Mouse (Mus musculus) thymus, postnatal 0 days (tissue): ENCODE results near the gene Vmo1. TPM values are rescaled to one million over a fixed set of nuclear protein-coding genes. Genes with fewer than 3 reads are reported as not detected.
"Not testable (repeated sequence)": the region's sequence is repeated elsewhere in the genome, so short reads cannot be mapped to it uniquely, and the experiment has no call there.

Source experiments
- DNase-seq: peaks from one replicate; pipeline ENCODE4 v3.0.0-alpha.2; 2015; ENCODE audit warnings: low spot score
- polyA plus RNA-seq: library from polyadenylated mRNA; unstranded; fragments of >200 nt; fragmentation: Nextera tagmentation; extraction: Ambion mirVana; gene quantifications from 2 replicates; pipeline ENCODE4 v1.2.1, GENCODE M21; 2015

The Vmo1 gene
- polyA plus RNA-seq, 1 experiment from 2014 or later: 11.6 TPM

DNA sequence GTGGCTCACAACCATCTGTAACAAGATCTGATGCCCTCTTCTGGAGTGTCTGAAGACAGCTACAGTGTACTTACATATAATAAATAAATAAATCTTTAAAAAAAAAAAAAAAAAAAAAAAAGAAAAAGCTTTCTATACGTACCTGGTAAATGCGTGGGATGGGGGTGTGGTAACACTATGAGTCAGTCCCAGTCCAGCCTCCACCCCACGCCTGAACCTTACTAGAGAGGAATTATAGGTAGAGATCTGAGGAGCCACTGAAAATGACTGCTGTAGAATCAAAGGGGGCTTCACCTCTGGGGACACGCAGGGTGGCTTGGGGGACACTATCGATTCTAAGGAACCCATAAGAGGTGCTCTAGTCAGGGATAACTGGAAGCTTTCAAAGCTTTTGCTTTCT is 41.1 kb downstream of the Vmo1 start:
- DNase-seq: not testable (repeated sequence)

DNA sequence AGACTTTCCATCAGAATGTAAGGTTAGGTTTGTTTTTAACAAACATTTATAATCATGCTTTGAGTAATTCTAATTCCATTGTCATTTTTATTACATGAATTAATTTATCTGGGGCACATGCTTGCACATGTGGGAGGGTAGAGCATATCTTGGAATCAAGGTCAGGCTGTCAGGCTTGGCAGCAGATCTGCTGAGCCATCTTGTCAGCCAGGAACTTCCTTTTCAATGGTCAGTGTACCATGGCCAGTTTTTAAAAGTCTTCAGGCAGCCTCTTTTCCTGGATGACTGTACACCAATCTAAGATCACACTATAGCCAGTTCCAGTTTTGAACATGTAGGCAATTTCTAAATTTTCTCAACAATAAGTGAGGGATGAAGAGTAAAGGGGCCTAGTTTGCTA is 41.7 kb downstream of the Vmo1 start:
- DNase-seq: no peak

DNA sequence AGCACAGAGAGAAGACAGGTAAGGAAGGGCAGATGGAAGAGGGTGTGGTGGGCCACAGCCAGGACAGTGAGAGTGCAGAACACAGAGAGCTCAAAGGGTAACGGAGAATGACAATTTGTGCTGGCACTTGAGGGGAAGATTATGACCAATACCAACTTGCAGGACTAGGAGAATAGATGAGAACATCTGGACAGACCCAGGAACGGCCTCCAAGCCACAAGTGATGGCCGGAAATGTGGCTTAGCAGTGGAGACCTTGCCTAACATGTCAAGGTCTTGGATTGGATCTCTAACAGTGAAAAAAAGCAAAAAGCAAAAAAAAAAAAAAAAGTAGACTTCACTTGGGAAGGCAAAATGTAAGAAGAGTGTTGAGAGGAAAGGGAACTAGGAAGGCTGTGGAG is 44.7 kb downstream of the Vmo1 start:
- no peak for DNase-seq

DNA sequence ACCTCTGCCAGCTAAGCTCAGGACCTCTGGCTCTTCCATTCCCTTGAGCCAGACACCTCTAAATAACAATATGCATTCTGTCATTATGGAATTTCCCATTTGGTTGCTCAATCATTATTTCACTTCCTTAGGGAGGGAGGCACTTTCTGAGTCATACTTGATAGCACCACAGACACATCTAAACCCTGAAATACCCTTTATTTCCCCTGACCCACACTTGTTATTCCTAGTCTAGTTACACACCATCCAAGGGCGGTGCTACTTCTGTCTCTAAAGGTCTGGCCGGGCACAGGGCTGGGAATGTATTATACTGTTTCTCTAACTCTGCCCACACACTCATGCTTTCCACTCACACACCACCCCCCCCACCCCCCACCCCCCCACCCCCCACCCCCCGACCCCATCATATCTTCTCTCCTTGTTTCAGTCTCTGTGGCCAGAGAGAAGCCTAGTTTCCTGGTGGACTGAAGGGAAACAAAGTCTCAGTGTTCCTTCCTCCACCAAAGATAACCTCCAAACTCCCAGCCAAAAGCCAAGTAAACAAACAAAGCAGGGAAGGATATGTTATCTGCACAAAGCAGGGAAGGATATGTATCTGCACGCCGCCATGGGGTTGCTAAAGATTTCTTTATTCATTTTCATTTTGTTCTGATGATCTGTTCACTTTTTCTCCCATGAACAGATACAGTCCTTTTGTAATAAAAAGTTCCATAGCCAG is 46.4 kb downstream of the Vmo1 start:
- no peak for DNase-seq

DNA sequence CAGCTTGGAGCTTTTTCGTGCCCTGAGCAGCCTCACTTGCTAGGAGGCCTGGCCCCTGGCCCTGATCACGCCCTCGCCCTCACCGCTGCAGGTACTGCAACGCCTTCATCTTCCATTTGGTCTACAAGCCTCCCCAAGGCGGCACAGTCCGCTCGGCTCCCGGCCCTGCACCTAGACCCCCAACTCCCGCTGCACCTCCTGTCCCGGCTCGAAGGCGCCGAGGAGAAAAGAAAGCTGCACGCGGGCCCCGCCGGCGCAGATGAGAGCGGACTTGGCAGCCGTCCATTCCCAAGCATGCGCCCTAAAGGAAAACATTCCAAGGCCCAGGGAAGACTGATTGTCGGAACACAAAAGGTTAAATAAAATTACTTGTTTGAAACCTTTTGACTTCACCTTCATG is 48.6 kb downstream of the Vmo1 start:
- no peak for DNase-seq

DNA sequence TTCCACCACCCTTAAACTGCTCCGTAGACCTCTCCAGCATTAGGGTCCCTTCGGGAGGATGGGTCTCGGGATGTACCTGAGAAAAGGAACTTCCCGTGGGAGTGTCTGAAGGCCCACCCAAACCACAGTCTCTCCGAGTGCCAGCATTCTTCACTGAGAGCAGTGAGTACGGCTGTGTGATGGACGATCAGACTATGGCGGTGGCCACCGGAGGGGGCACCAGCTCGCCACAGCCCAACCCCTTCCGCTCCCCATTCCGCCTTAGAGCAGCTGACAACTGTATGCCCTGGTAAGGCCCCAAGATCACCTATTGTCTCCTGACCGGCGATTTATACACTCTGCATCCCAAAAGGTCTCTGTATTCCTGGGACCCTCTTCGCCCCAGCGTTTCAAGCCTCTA is 49.2 kb downstream of the Vmo1 start:
- DNase-seq: no peak

DNA sequence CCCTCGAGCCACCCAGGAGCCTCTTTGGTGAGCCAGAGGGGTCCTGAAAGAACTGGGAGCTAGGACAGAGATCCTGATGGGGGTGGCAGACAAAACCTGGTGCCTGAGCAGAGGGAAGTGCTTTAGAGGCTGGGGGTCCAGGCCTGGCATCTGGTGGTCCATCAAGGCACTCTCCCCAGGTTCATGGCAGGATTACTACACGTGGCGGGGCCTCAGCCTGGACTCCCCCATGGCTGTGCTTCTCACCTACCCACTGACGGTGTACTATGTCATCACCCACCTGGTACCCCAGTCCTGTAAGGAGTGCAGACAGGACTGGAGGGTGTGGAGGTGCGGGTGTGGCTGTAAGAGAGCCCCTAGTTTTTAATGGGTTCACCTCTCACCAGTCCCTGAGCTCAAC is 50.4 kb downstream of the Vmo1 start:
- no peak for DNase-seq

Other genes starting within 250 kb of the Vmo1 start
- 30.8 and 37.8 TPM in 2 replicates for gene Alox12e, start 192.0 kb downstream of the Vmo1 start, polyA plus RNA-seq
- gene Alox15, start 162.6 kb downstream of the Vmo1 start, polyA plus RNA-seq: 5.2 and 5.9 TPM in 2 replicates
- gene Pelp1, start 104.6 kb downstream of the Vmo1 start, polyA plus RNA-seq: 17.0 and 18.4 TPM in 2 replicates
- 38.8 and 38.9 TPM in 2 replicates for gene Arrb2, start 82.0 kb downstream of the Vmo1 start, polyA plus RNA-seq
- 47.5 and 47.6 TPM in 2 replicates for gene Med11, start 62.7 kb downstream of the Vmo1 start, polyA plus RNA-seq
- 4.8 and 5.1 TPM in 2 replicates for gene Zmynd15, start 55.2 kb downstream of the Vmo1 start, polyA plus RNA-seq
- 34.2 and 35.1 TPM in 2 replicates for gene Cxcl16, start 54.6 kb downstream of the Vmo1 start, polyA plus RNA-seq
- gene Tm4sf5, start 9.4 kb downstream of the Vmo1 start, polyA plus RNA-seq: 8.9 and 9.3 TPM in 2 replicates
- 0.31 TPM in 1 of 2 replicates, not detected in the other for gene Gltpd2, start 4.6 kb upstream of the Vmo1 start, polyA plus RNA-seq
- 741 and 749 TPM in 2 replicates for gene Psmb6, start 10.8 kb upstream of the Vmo1 start, polyA plus RNA-seq
- not detected in 2 replicates for gene Gm40193, start 18.3 kb upstream of the Vmo1 start, polyA plus RNA-seq
- gene Pld2, start 25.4 kb upstream of the Vmo1 start, polyA plus RNA-seq: 2.0 and 2.7 TPM in 2 replicates
- gene Mink1, start 48.3 kb upstream of the Vmo1 start, polyA plus RNA-seq: 6.3 and 6.6 TPM in 2 replicates
- not detected in 2 replicates for gene 4930544D05Rik, start 101.2 kb upstream of the Vmo1 start, polyA plus RNA-seq
- gene Chrne, start 104.6 kb upstream of the Vmo1 start, polyA plus RNA-seq: 0.39 and 1.1 TPM in 2 replicates
- 0.06 and 0.13 TPM in 2 replicates for gene Gp1ba, start 124.5 kb upstream of the Vmo1 start, polyA plus RNA-seq
- gene Rnf167, start 132.6 kb upstream of the Vmo1 start, polyA plus RNA-seq: 214 and 226 TPM in 2 replicates
- gene Slc25a11, start 132.9 kb upstream of the Vmo1 start, polyA plus RNA-seq: 137 and 139 TPM in 2 replicates
- gene Pfn1, start 140.0 kb upstream of the Vmo1 start, polyA plus RNA-seq: 2,783 and 3,382 TPM in 2 replicates
- gene Eno3, start 142.6 kb upstream of the Vmo1 start, polyA plus RNA-seq: 13.1 and 14.7 TPM in 2 replicates
- 63.7 and 85.0 TPM in 2 replicates for gene Spag7, start 154.8 kb upstream of the Vmo1 start, polyA plus RNA-seq
- gene Camta2, start 173.5 kb upstream of the Vmo1 start, polyA plus RNA-seq: 6.2 and 6.9 TPM in 2 replicates
- 0.75 and 0.94 TPM in 2 replicates for gene Inca1, start 185.5 kb upstream of the Vmo1 start, polyA plus RNA-seq
- gene Kif1c, start 185.9 kb upstream of the Vmo1 start, polyA plus RNA-seq: 1.2 and 1.4 TPM in 2 replicates
- 7.2 and 7.6 TPM in 2 replicates for gene Zfp3, start 249.6 kb upstream of the Vmo1 start, polyA plus RNA-seq